Mouse (Mus musculus): ENCODE measurements at regions not wholly inside any gene's neighbourhood (a gene's known extent, or its start where the extent isn't known, plus 50 kb on each side); places are given as distances from the start of the nearest gene placed in this dataset.

GRCm38 (mm10) chr3:137039638-137040037 is 301.2 kb upstream of the Emcn start:
- TF ChIP-seq CTCF (IDR thresholded peaks at IDR 0.05; ENCODE audit: control insufficient read depth, insufficient read depth, insufficient replicate concordance, low read depth, low read length) = no peak
- TF ChIP-seq POLR2A (IDR thresholded peaks at IDR 0.05; ENCODE audit: control insufficient read depth, low read depth, low read length) = no peak

Data from testis, adult 2 months (tissue).